Comparison of ENCODE assay signal across 8 mouse cellular contexts in genomic region chr13:51567411-51567851, GRCm38 (mm10). TPM values are rescaled to one million over a fixed set of nuclear protein-coding genes. Genes with fewer than 3 reads are reported as not detected.
DNase-seq lines count a peak whose midpoint lies in the region; ATAC-seq and TF ChIP-seq lines count a peak whose summit lies in the region.

No protein-coding gene starts in this region.

- no peaks in the 10 kb centered on the region for H3K27me3 ChIP-seq in forebrain, embryonic 14.5 days (replicated peaks; ENCODE audit: control insufficient read depth, insufficient read depth, low read length)
- peaks cover 73% of the 10 kb centered on the region for H3K27me3 ChIP-seq in intestine, embryonic 14.5 days (replicated peaks; ENCODE audit: control insufficient read depth, insufficient read depth, low read length)
- H3K27me3 ChIP-seq in liver, postnatal 0 days (ENCODE audit: insufficient read depth, low read length): peaks cover 76% of the 10 kb centered on the region
- peaks cover 57% of the 10 kb centered on the region for H3K27me3 ChIP-seq in stomach, embryonic 16.5 days (ENCODE audit: control insufficient read depth, insufficient read depth, low read length)

- no peak for TF ChIP-seq EP300 in liver, postnatal 0 days (IDR thresholded peaks at IDR 0.05; ENCODE audit: low read depth)

- peak overlapping the region; percentile 79 for H3K9ac ChIP-seq in forebrain, embryonic 14.5 days (ENCODE audit: low read length)
- peak overlapping the region; percentile 35 for H3K9ac ChIP-seq in intestine, embryonic 14.5 days (ENCODE audit: low read length)
- H3K9ac ChIP-seq in liver, postnatal 0 days (replicated peaks): no peak overlapping the region
- peak overlapping the region; percentile 66 for H3K9ac ChIP-seq in stomach, embryonic 16.5 days (ENCODE audit: low read length)

- under 1% methylated on average over 38 of the region's 38 CpGs for WGBS in forebrain, embryonic 14.5 days
- 0% methylated on average over 38 of the region's 38 CpGs for WGBS in intestine, embryonic 14.5 days
- WGBS in liver, postnatal 0 days (ENCODE audit: insufficient replicate concordance): 3% methylated on average over 38 of the region's 38 CpGs
- WGBS in stomach, embryonic 16.5 days: under 1% methylated on average over 38 of the region's 38 CpGs

- peak overlapping the region; percentile 97 for H3K4me2 ChIP-seq in forebrain, embryonic 14.5 days (ENCODE audit: low read length)
- H3K4me2 ChIP-seq in intestine, embryonic 14.5 days (ENCODE audit: low read length): peak overlapping the region; percentile 85
- H3K4me2 ChIP-seq in liver, postnatal 0 days (ENCODE audit: low read depth, low read length): peak overlapping the region; percentile 55
- peak overlapping the region; percentile 86 for H3K4me2 ChIP-seq in stomach, embryonic 16.5 days (ENCODE audit: low read depth, low read length)

- intact Hi-C loops in left cerebral cortex, adult 2 months (cut with DNase I): loop anchor here (2.0 kb wide), 1 partner anchor 39 kb away; no protein-coding TSS in a partner anchor

- ATAC-seq in forebrain, embryonic 14.5 days: no peak
- ATAC-seq in intestine, embryonic 14.5 days (replicated peaks; ENCODE audit: low FRiP score, low TSS enrichment, low read depth): no peak
- no peak for ATAC-seq in liver, postnatal 0 days
- no peak for ATAC-seq in stomach, embryonic 16.5 days (ENCODE audit: insufficient read depth, low FRiP score)

- no peaks in the 10 kb centered on the region for H3K4me1 ChIP-seq in brown adipose tissue, adult 24 weeks (ENCODE audit: control insufficient read depth, insufficient read depth, insufficient read length, low read length)
- H3K4me1 ChIP-seq in forebrain, embryonic 14.5 days (ENCODE audit: control insufficient read depth, insufficient read depth, low read length): peaks cover 22% of the 10 kb centered on the region
- H3K4me1 ChIP-seq in intestine, embryonic 14.5 days (replicated peaks; ENCODE audit: control insufficient read depth, insufficient read depth, low read length): peaks cover 15% of the 10 kb centered on the region
- H3K4me1 ChIP-seq in liver, postnatal 0 days (ENCODE audit: insufficient read depth): peaks cover 4% of the 10 kb centered on the region; the same call in 1 of the 2 replicates
- H3K4me1 ChIP-seq in stomach, embryonic 16.5 days (ENCODE audit: control insufficient read depth, insufficient read depth, low read length): peaks cover 23% of the 10 kb centered on the region

- H3K36me3 ChIP-seq in forebrain, embryonic 14.5 days (ENCODE audit: control insufficient read depth, insufficient read depth, low read length): 0 out of 2 replicates have a peak, but pooled peaks cover 4% of the 10 kb centered on the region
- no peaks in the 10 kb centered on the region for H3K36me3 ChIP-seq in intestine, embryonic 14.5 days (ENCODE audit: control insufficient read depth, insufficient read depth, low read length)
- no peaks in the 10 kb centered on the region for H3K36me3 ChIP-seq in liver, postnatal 0 days (replicated peaks; ENCODE audit: insufficient read depth, low read length)
- no peaks in the 10 kb centered on the region for H3K36me3 ChIP-seq in stomach, embryonic 16.5 days (ENCODE audit: control insufficient read depth, insufficient read depth, low read length)

- peak overlapping the region; percentile 86 for H3K4me3 ChIP-seq in left cerebral cortex, adult 2 months
- H3K4me3 ChIP-seq in brown adipose tissue, adult 24 weeks (ENCODE audit: insufficient read depth, low read depth, low read length): peak overlapping the region; percentile 31
- peak overlapping the region; percentile 62 for H3K4me3 ChIP-seq in forebrain, embryonic 14.5 days (ENCODE audit: low read depth, low read length)
- H3K4me3 ChIP-seq in intestine, embryonic 14.5 days (ENCODE audit: low read depth, low read length): peak overlapping the region; percentile 41
- peak overlapping the region; percentile 27 for H3K4me3 ChIP-seq in liver, postnatal 0 days (ENCODE audit: low read depth, low read length)
- H3K4me3 ChIP-seq in stomach, embryonic 16.5 days (replicated peaks; ENCODE audit: low read length): peak overlapping the region; percentile 51

- DNase-seq in left cerebral cortex, adult 2 months (ENCODE audit: extremely low spot score in 1 of 2, low spot score in 2 of 2): peak; percentile 36 to 54
- no peak for DNase-seq in left cerebral cortex, adult 8-10 months (ENCODE audit: low spot score in 2 of 2)
- DNase-seq in forebrain, embryonic 14.5 days (ENCODE audit: low spot score): peak; percentile 45
- DNase-seq in intestine, embryonic 14.5 days (ENCODE audit: low spot score): peak; percentile 79
- DNase-seq in liver, postnatal 0 days: peak; percentile 21
- DNase-seq in spleen, adult 12 weeks (ENCODE audit: low spot score): no peak

- TF ChIP-seq CTCF in left cerebral cortex, adult 2 months (IDR thresholded peaks at IDR 0.05): no peak
- TF ChIP-seq CTCF in liver, postnatal 0 days (IDR thresholded peaks at IDR 0.05; ENCODE audit: low read depth): no peak

- no peaks in the 10 kb centered on the region for H3K9me3 ChIP-seq in forebrain, embryonic 14.5 days (replicated peaks; ENCODE audit: control insufficient read depth, low read length)
- H3K9me3 ChIP-seq in intestine, embryonic 14.5 days (ENCODE audit: control insufficient read depth, low read length): no peaks in the 10 kb centered on the region
- no peaks in the 10 kb centered on the region for H3K9me3 ChIP-seq in liver, postnatal 0 days (ENCODE audit: low read length)
- no peaks in the 10 kb centered on the region for H3K9me3 ChIP-seq in stomach, embryonic 16.5 days (replicated peaks; ENCODE audit: control insufficient read depth, low read length)

- H3K27ac ChIP-seq in left cerebral cortex, adult 2 months: peak overlapping the region; percentile 84
- no peak overlapping the region for H3K27ac ChIP-seq in brown adipose tissue, adult 24 weeks (replicated peaks; ENCODE audit: low read depth, low read length)
- H3K27ac ChIP-seq in forebrain, embryonic 14.5 days (ENCODE audit: low read depth, low read length): peak overlapping the region; percentile 90
- H3K27ac ChIP-seq in intestine, embryonic 14.5 days (ENCODE audit: low read depth): no peak overlapping the region
- no peak overlapping the region for H3K27ac ChIP-seq in liver, postnatal 0 days (ENCODE audit: low read depth)
- H3K27ac ChIP-seq in stomach, embryonic 16.5 days (ENCODE audit: low read length): no peak overlapping the region

RNA-seq across cellular contexts. Expression of gene Shc3, which starts 1.8 kb away (rescaled TPM):
- 100 to 1,000 TPM; 234 to 242 TPM for total RNA-seq in left cerebral cortex, adult 2 months (2021)
- total RNA-seq in left cerebral cortex, adult 8-10 months (2022): 100 to 1,000 TPM; 153 to 205 (median 182) TPM
- polyA plus RNA-seq in brown adipose tissue, adult 24 weeks (2012; ENCODE audit: insufficient read depth, insufficient read length, missing spikeins): not detected in 2 replicates
- 4.3 and 5.4 TPM in 2 replicates for polyA plus RNA-seq in forebrain, embryonic 14.5 days (2014; fragmentation: Nextera tagmentation; extraction: Ambion mirVana)
- 0.20 and 0.43 TPM in 2 replicates for polyA plus RNA-seq in intestine, embryonic 14.5 days (2014; fragmentation: Nextera tagmentation; extraction: Ambion mirVana)
- 0.07 TPM in 1 of 2 replicates, not detected in the other for polyA plus RNA-seq in liver, postnatal 0 days (2015; fragmentation: Nextera tagmentation; extraction: Ambion mirVana)
- 0.14 and 0.31 TPM in 2 replicates for polyA plus RNA-seq in stomach, embryonic 16.5 days (2015; fragmentation: Nextera tagmentation; extraction: Ambion mirVana)

Comparison
In these comparisons a context has a peak if more than half of its experiments do, and no peak if none do; other contexts are left out.
1. DNase-seq: peak in left cerebral cortex, adult 2 months (2 of 2), forebrain, embryonic 14.5 days (single experiment), intestine, embryonic 14.5 days (single experiment) and liver, postnatal 0 days (single experiment); none in left cerebral cortex, adult 8-10 months (0 of 2) and spleen, adult 12 weeks (single experiment).
2. H3K27ac ChIP-seq: peak in left cerebral cortex, adult 2 months (single experiment) and forebrain, embryonic 14.5 days (single experiment); none in brown adipose tissue, adult 24 weeks (single experiment), intestine, embryonic 14.5 days (single experiment), liver, postnatal 0 days (single experiment) and stomach, embryonic 16.5 days (single experiment).
3. H3K4me3 ChIP-seq: peak in every context shown above with its lines; median percentile 86 in left cerebral cortex, adult 2 months; 62 in forebrain, embryonic 14.5 days; 51 in stomach, embryonic 16.5 days; 41 in intestine, embryonic 14.5 days; 31 in brown adipose tissue, adult 24 weeks; 27 in liver, postnatal 0 days.
4. Peak in every context shown above with its lines, with median percentiles within 50 percentile points of each other: H3K4me2 ChIP-seq.